10 mouse cellular contexts compared by ENCODE assay signal in the genomic region with DNA sequence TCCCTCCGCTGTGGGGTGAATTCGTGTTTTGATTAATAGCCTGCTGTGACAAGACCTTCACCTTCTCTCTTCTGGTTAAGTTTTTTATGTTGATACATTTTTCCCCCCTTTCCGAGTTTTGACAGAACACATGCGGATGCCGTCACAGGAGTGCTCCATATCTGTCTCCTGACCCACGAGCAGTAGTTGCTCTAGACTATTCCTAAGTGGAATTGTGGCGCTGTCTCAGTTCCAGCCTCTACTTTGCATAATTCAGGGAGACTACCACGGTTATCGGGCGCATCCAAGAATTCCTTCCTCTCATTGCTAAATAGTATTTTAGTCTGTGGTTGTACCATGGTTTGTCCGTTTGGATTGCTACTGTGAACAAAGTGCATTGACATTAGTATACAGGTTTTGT.
DNase-seq lines count a peak whose midpoint lies in the region; ATAC-seq lines count a peak whose summit lies in the region.
"Had no signal": no experiment of that assay in that cellular context is flagged by ENCODE, and none has a peak within 500 bp of the region (broad histone marks: within the 10 kb centered on the region; RNA-seq: fewer than 3 reads in every experiment).

No protein-coding gene starts in this region.

- no peak for DNase-seq in heart, postnatal 36 days
- DNase-seq in neural tube, embryonic 10.5 days (ENCODE audit: extremely low spot score, low spot score) = no peak
- DNase-seq in intestine, embryonic 14.5 days (ENCODE audit: low spot score) = no peak
- no peak for DNase-seq in layer of hippocampus, postnatal 25 days (ENCODE audit: extremely low spot score in 1 of 2, low spot score in 1 of 2)
- no peak for DNase-seq in cerebellum, adult 11 months

- peak overlapping the region; percentile 71; the same call in 1 of the 2 replicates for H3K9ac ChIP-seq in heart, embryonic 16.5 days (ENCODE audit: low read length)
- H3K9ac ChIP-seq in neural tube, embryonic 12.5 days = no peak overlapping the region
- no peak overlapping the region for H3K9ac ChIP-seq in intestine, embryonic 14.5 days (ENCODE audit: low read length)
- H3K9ac ChIP-seq: limb, embryonic 13.5 days had no signal

- peak overlapping the region; percentile 49; the same call in 1 of the 2 replicates for H3K4me2 ChIP-seq in heart, embryonic 16.5 days (ENCODE audit: low read depth, low read length)
- H3K4me2 ChIP-seq in neural tube, embryonic 12.5 days (replicated peaks) = peak overlapping the region; percentile 30; the same call in 1 of the 2 replicates
- peak overlapping the region; percentile 15; the same call in 1 of the 2 replicates for H3K4me2 ChIP-seq in intestine, embryonic 14.5 days (ENCODE audit: low read length)

- no peaks in the 10 kb centered on the region for H3K27me3 ChIP-seq in heart, embryonic 16.5 days (ENCODE audit: control insufficient read depth, insufficient read depth, low read length)
- no peaks in the 10 kb centered on the region for H3K27me3 ChIP-seq in neural tube, embryonic 12.5 days (replicated peaks)
- H3K27me3 ChIP-seq in intestine, embryonic 14.5 days (replicated peaks; ENCODE audit: control insufficient read depth, insufficient read depth, low read length) = no peaks in the 10 kb centered on the region
- H3K27me3 ChIP-seq: limb, embryonic 13.5 days had no signal

- ATAC-seq in heart, embryonic 16.5 days (replicated peaks; ENCODE audit: extremely low read depth, insufficient read depth, low FRiP score) = no peak
- ATAC-seq in neural tube, embryonic 12.5 days (ENCODE audit: low FRiP score, low read depth) = no peak
- ATAC-seq in intestine, embryonic 14.5 days (replicated peaks; ENCODE audit: low FRiP score, low TSS enrichment, low read depth) = no peak

- peaks cover 46% of the 10 kb centered on the region for H3K4me1 ChIP-seq in heart, embryonic 16.5 days (ENCODE audit: control insufficient read depth, insufficient read depth, low read length)
- peaks cover 25% of the 10 kb centered on the region for H3K4me1 ChIP-seq in neural tube, embryonic 12.5 days
- peaks cover 35% of the 10 kb centered on the region for H3K4me1 ChIP-seq in intestine, embryonic 14.5 days (replicated peaks; ENCODE audit: control insufficient read depth, insufficient read depth, low read length)

- H3K9me3 ChIP-seq in heart, embryonic 16.5 days (replicated peaks; ENCODE audit: control insufficient read depth, low read length) = no peaks in the 10 kb centered on the region
- no peaks in the 10 kb centered on the region for H3K9me3 ChIP-seq in neural tube, embryonic 12.5 days
- H3K9me3 ChIP-seq in intestine, embryonic 14.5 days (ENCODE audit: control insufficient read depth, low read length) = no peaks in the 10 kb centered on the region
- H3K9me3 ChIP-seq: limb, embryonic 13.5 days had no signal

- H3K27ac ChIP-seq in heart, embryonic 16.5 days (ENCODE audit: low read length) = peak overlapping the region; percentile 79
- H3K27ac ChIP-seq in neural tube, embryonic 12.5 days = no peak overlapping the region
- peak overlapping the region; percentile 72 for H3K27ac ChIP-seq in intestine, embryonic 14.5 days (ENCODE audit: low read depth)
- H3K27ac ChIP-seq: layer of hippocampus, adult 2 months; macrophage had no signal

- intact Hi-C loops in heart, postnatal 36 days (cut with DNase I) = loop anchor here (5.0 kb wide), 1 partner anchor 111 kb away; a partner anchor contains a TSS

- H3K36me3 ChIP-seq in heart, embryonic 16.5 days (ENCODE audit: control insufficient read depth, insufficient read depth) = no peaks in the 10 kb centered on the region
- no peaks in the 10 kb centered on the region for H3K36me3 ChIP-seq in neural tube, embryonic 12.5 days
- H3K36me3 ChIP-seq in intestine, embryonic 14.5 days (ENCODE audit: control insufficient read depth, insufficient read depth, low read length) = no peaks in the 10 kb centered on the region
- H3K36me3 ChIP-seq: limb, embryonic 13.5 days had no signal

- WGBS in heart, embryonic 16.5 days = 59% methylated on average over 11 of the region's 11 CpGs
- 74% methylated on average over 11 of the region's 11 CpGs for WGBS in neural tube, embryonic 12.5 days
- 43% methylated on average over 11 of the region's 11 CpGs for WGBS in intestine, embryonic 14.5 days

- no peak overlapping the region for H3K4me3 ChIP-seq in heart, embryonic 16.5 days (ENCODE audit: low read length)
- H3K4me3 ChIP-seq in neural tube, embryonic 12.5 days = no peak overlapping the region
- H3K4me3 ChIP-seq in intestine, embryonic 14.5 days (ENCODE audit: low read depth, low read length) = no peak overlapping the region
- H3K4me3 ChIP-seq: layer of hippocampus, adult 2 months; limb, embryonic 13.5 days had no signal
